Mouse (Mus musculus): ENCODE measurements around the gene D10Wsu102e.
A peak's percentile ranks its signal among the peaks of the same experiment; 100 is the strongest.

D10Wsu102e gene

DNA sequence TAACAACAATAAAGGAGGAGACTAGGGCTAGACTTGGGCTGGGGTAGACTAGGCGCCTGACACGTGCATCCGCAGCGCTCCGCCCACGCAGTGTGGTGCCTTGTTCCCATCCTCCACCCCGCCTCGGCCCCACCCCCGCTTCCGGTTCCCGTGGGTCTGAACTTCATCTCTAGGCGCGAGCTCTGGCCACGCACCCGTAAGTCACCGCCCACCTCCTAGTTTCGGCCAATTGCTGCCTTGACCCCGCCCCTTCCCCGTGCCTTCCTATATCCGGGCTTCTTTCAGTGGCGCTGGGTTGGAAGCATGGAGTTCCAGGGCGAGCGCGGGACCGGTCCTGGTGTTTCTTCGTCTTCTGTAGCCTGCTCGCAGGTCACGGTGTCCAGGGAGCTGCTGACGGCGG, at the start of gene D10Wsu102e:
TSS of gene D10Wsu102e (plus strand) at position 266 of the 400 bp plus-strand sequence.
- Histone ChIP-seq H3K27me3 (ENCODE audit: insufficient read depth, low read length) (no peaks in the 10 kb centered on the region), H3K36me3 (ENCODE audit: insufficient read depth, low read length) (peaks cover 38% of the 10 kb centered on the region), H3K4me3 (replicated peaks; ENCODE audit: low read length) (peak within 1 kb of the TSS; percentile 96), H3K9me3 (ENCODE audit: low read length) (peaks cover 44% of the 10 kb centered on the region), H3K4me1 (replicated peaks; ENCODE audit: low read depth, low read length) (peaks cover 32% of the 10 kb centered on the region)
- no peak for TF ChIP-seq CTCF (conservative IDR thresholded peaks at IDR 0.05; ENCODE audit: low read length)
- no peak for TF ChIP-seq POU5F1 (IDR thresholded peaks at IDR 0.05; ENCODE audit: borderline replicate concordance, low read length)
- no peak for TF ChIP-seq NANOG (IDR thresholded peaks at IDR 0.05; ENCODE audit: borderline replicate concordance, low read length)

DNA sequence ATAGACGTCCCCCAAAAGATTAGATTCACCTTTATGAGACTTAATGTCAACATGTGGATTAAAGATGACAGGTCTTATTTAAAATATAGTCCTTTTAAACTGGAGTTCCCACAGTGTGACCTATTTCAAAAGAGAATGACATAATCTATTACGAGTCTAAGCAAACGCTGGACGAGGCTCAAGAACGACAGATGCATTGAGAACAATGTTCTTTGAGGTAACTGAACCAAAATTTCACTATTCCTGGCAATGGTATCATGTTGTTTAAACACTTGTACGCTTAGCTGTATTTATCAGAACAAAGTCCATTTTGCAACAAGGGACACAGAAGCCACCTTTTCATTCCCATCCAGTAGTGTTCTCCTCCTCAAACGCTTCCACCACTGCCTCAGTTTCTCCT, 49.7 kb upstream of the D10Wsu102e start:
- no peak for TF ChIP-seq NANOG (IDR thresholded peaks at IDR 0.05; ENCODE audit: borderline replicate concordance, low read length)
- no peak for TF ChIP-seq POU5F1 (IDR thresholded peaks at IDR 0.05; ENCODE audit: borderline replicate concordance, low read length)

DNA sequence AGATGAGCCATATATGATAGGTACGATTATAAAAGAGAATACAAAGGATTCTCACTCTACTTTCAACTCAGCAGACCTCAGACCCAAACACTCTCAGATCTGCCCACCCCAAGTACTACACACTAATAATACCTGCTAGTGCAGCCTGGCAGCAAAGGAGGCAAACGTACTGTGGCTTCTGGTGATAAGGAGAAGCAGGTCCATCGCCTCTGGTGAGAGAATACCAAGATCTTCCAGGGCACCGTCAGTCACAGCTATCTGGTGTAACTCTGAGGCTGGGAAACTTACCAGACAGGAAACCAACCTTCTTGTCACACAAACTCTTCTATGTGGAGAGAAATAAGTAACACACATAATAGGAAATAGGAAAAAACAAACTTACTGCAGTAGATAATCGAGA, 47.0 kb upstream of the D10Wsu102e start:
- H3K4me1 ChIP-seq (replicated peaks; ENCODE audit: low read depth, low read length), result no peaks in the 10 kb centered on the region
- no peak overlapping the region for H3K4me3 ChIP-seq (replicated peaks; ENCODE audit: low read length)
- H3K27me3 ChIP-seq (ENCODE audit: insufficient read depth, low read length), result peaks cover 5% of the 10 kb centered on the region; the same call in 1 of the 2 replicates
- no peaks in the 10 kb centered on the region for H3K36me3 ChIP-seq (ENCODE audit: insufficient read depth, low read length)
- TF ChIP-seq CTCF (conservative IDR thresholded peaks at IDR 0.05; ENCODE audit: low read length), result no peak
- H3K9me3 ChIP-seq (ENCODE audit: low read length), result peaks cover 20% of the 10 kb centered on the region

More for the DNA sequence above, 49.7 kb upstream of the D10Wsu102e start:
- Histone ChIP-seq H3K4me3 (replicated peaks; ENCODE audit: low read length) (no peak overlapping the region), H3K9me3 (ENCODE audit: low read length) (peaks cover 20% of the 10 kb centered on the region), H3K27me3 (ENCODE audit: insufficient read depth, low read length) (peaks cover 5% of the 10 kb centered on the region; the same call in 1 of the 2 replicates), H3K36me3 (ENCODE audit: insufficient read depth, low read length) (no peaks in the 10 kb centered on the region), H3K4me1 (replicated peaks; ENCODE audit: low read depth, low read length) (no peaks in the 10 kb centered on the region)

DNA sequence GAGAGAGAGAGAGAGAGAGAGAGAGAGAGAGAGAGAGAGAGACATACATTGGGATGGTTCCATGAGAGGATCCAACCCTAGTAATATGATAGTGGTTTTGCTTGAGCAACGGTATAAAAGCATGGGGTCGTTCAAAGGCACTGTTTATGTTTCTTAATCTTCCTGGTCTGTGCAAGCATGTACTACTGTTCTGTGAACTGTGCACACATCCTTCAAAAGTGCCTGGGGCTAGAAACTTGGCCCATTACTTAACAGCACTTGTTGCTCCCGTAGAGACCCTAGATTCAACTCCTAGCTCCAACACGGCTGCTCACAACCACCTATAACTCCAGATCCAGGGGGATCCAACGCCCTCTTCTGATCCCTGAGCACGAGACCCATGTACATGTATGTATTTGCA, 39.6 kb upstream of the D10Wsu102e start:
- TF ChIP-seq NANOG (IDR thresholded peaks at IDR 0.05; ENCODE audit: borderline replicate concordance, low read length) (no peak), CTCF (conservative IDR thresholded peaks at IDR 0.05; ENCODE audit: low read length) (no peak), POU5F1 (IDR thresholded peaks at IDR 0.05; ENCODE audit: borderline replicate concordance, low read length) (no peak)
- Histone ChIP-seq H3K27me3 (ENCODE audit: insufficient read depth, low read length) (no peaks in the 10 kb centered on the region), H3K4me3 (replicated peaks; ENCODE audit: low read length) (no peak overlapping the region), H3K36me3 (ENCODE audit: insufficient read depth, low read length) (no peaks in the 10 kb centered on the region), H3K9me3 (ENCODE audit: low read length) (no peaks in the 10 kb centered on the region), H3K4me1 (replicated peaks; ENCODE audit: low read depth, low read length) (0 out of 2 replicates have a peak, but pooled peaks cover 6% of the 10 kb centered on the region)

DNA sequence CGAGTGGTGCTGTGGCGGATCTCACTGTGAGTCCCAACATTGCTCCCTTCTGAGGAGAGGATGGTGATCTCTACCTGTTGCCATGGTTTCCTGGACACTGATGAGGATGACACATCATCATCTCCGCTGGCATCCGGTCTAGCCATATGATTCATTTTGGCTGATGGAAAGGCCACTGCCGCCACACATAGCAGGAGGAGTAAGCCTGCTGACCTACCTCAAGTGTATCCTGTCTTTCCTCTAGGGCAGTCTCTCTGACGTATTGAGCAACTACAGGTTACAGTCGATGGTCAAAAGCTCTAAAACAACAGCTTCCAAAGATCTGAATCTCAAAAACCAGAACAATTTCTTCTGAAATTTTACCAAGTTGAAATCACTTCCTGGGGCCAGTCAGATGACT, 39.2 kb upstream of the D10Wsu102e start:
- no peak overlapping the region for H3K4me3 ChIP-seq (replicated peaks; ENCODE audit: low read length)
- TF ChIP-seq CTCF (conservative IDR thresholded peaks at IDR 0.05; ENCODE audit: low read length), result no peak
- TF ChIP-seq NANOG (IDR thresholded peaks at IDR 0.05; ENCODE audit: borderline replicate concordance, low read length), result no peak
- TF ChIP-seq POU5F1 (IDR thresholded peaks at IDR 0.05; ENCODE audit: borderline replicate concordance, low read length), result no peak
- 0 out of 2 replicates have a peak, but pooled peaks cover 6% of the 10 kb centered on the region for H3K4me1 ChIP-seq (replicated peaks; ENCODE audit: low read depth, low read length)
- no peaks in the 10 kb centered on the region for H3K27me3 ChIP-seq (ENCODE audit: insufficient read depth, low read length)
- H3K36me3 ChIP-seq (ENCODE audit: insufficient read depth, low read length), result no peaks in the 10 kb centered on the region
- no peaks in the 10 kb centered on the region for H3K9me3 ChIP-seq (ENCODE audit: low read length)

DNA sequence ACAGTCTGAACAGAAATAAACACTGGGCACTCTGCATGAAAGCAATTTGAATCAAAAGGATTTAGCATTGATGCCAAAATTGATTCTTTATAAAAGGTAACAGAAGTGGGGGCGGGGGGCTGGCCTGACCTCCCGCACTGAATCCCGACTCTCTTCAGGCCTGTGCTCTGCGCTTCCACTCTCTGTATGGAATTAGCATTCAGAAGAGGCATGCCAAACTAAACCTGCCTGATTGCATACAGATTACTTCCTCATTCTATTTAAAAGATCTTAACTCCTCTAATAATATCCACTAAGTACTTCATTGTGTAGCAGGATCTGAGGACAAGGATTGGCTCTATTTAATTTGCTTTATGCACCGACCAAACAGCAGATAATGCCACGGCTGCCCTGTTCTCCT, 38.5 kb upstream of the D10Wsu102e start:
- Histone ChIP-seq H3K27me3 (ENCODE audit: insufficient read depth, low read length) (no peaks in the 10 kb centered on the region), H3K4me3 (replicated peaks; ENCODE audit: low read length) (no peak overlapping the region), H3K9me3 (ENCODE audit: low read length) (no peaks in the 10 kb centered on the region), H3K36me3 (ENCODE audit: insufficient read depth, low read length) (no peaks in the 10 kb centered on the region), H3K4me1 (replicated peaks; ENCODE audit: low read depth, low read length) (0 out of 2 replicates have a peak, but pooled peaks cover 6% of the 10 kb centered on the region)
- no peak for TF ChIP-seq NANOG (IDR thresholded peaks at IDR 0.05; ENCODE audit: borderline replicate concordance, low read length)
- no peak for TF ChIP-seq POU5F1 (IDR thresholded peaks at IDR 0.05; ENCODE audit: borderline replicate concordance, low read length)
- TF ChIP-seq CTCF (conservative IDR thresholded peaks at IDR 0.05; ENCODE audit: low read length), result no peak

DNA sequence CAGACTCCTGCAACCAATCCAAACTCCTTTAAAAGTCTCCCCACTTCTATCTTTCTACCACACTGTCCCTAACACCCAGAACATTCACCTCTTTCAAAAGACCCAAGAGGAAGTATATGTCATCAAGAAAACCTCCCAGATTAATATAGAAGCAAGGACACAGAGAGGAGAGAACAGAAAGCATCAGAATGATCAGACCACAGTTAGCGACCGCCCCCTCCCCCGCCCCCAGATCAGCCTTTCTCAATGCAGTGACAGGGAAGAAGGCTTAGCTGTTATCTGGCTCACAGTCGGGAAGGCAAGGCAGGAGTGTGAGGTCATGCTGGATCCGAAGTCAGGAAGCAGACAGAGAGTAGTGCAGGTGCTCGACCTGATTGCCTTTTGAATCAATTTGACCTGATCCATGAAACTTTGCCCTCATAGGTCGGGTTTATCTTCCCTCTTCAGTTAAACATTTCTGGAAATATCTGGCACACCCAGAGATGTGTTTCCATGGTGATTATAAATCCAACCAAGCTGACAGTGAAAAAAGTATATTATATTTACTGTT, 37.4 kb upstream of the D10Wsu102e start:
- 0 out of 2 replicates have a peak, but pooled peaks cover 6% of the 10 kb centered on the region for H3K4me1 ChIP-seq (replicated peaks; ENCODE audit: low read depth, low read length)
- no peaks in the 10 kb centered on the region for H3K36me3 ChIP-seq (ENCODE audit: insufficient read depth, low read length)
- no peaks in the 10 kb centered on the region for H3K9me3 ChIP-seq (ENCODE audit: low read length)
- no peak overlapping the region for H3K4me3 ChIP-seq (replicated peaks; ENCODE audit: low read length)
- TF ChIP-seq NANOG (IDR thresholded peaks at IDR 0.05; ENCODE audit: borderline replicate concordance, low read length), result no peak
- no peak for TF ChIP-seq POU5F1 (IDR thresholded peaks at IDR 0.05; ENCODE audit: borderline replicate concordance, low read length)
- no peak for TF ChIP-seq CTCF (conservative IDR thresholded peaks at IDR 0.05; ENCODE audit: low read length)
- no peaks in the 10 kb centered on the region for H3K27me3 ChIP-seq (ENCODE audit: insufficient read depth, low read length)

DNA sequence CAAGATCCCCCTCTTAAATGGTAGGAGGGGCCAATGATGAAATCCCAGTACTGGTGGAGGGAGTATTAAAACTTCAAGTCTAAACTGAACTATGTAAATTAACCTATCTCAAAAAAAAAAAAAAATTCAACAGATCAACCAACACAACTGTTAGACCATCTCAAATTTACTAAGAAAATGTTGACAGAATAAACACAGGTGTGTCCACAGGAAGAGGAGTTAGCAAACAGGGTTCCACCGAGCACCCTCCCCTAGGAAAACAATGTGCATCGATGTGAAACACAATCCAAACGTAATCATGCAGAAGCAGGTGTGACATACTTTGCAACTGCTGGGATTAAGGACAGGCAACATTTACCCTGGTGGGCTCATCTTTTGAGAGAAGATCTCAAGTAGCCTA, 35.1 kb upstream of the D10Wsu102e start:
- Histone ChIP-seq H3K9me3 (ENCODE audit: low read length) (no peaks in the 10 kb centered on the region), H3K4me3 (replicated peaks; ENCODE audit: low read length) (no peak overlapping the region), H3K27me3 (ENCODE audit: insufficient read depth, low read length) (no peaks in the 10 kb centered on the region), H3K4me1 (replicated peaks; ENCODE audit: low read depth, low read length) (0 out of 2 replicates have a peak, but pooled peaks cover 6% of the 10 kb centered on the region), H3K36me3 (ENCODE audit: insufficient read depth, low read length) (no peaks in the 10 kb centered on the region)
- TF ChIP-seq NANOG (IDR thresholded peaks at IDR 0.05; ENCODE audit: borderline replicate concordance, low read length) (no peak), CTCF (conservative IDR thresholded peaks at IDR 0.05; ENCODE audit: low read length) (no peak), POU5F1 (IDR thresholded peaks at IDR 0.05; ENCODE audit: borderline replicate concordance, low read length) (no peak)

DNA sequence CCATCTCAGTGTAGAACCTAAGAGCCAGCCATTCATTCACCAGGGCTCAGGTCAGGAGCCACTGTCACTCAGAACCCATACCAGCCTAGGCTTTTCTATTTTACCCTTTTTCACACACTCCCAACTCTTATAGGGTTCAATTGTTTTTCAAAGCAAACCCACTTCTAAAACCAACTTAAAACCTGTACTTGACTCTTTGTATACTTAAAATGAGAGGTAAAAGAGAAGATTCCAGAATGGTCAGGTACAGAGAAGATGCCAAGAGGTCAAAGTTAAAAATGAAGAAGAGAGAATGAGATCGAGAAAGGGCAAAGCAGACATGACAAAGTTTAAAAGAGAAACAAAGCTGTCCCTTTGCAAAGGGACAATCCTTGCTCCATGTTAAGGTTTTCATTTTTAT, 34.1 kb upstream of the D10Wsu102e start:
- no peak overlapping the region for H3K4me3 ChIP-seq (replicated peaks; ENCODE audit: low read length)
- H3K9me3 ChIP-seq (ENCODE audit: low read length), result no peaks in the 10 kb centered on the region
- no peaks in the 10 kb centered on the region for H3K27me3 ChIP-seq (ENCODE audit: insufficient read depth, low read length)
- TF ChIP-seq NANOG (IDR thresholded peaks at IDR 0.05; ENCODE audit: borderline replicate concordance, low read length) (no peak), POU5F1 (IDR thresholded peaks at IDR 0.05; ENCODE audit: borderline replicate concordance, low read length) (no peak)
- 0 out of 2 replicates have a peak, but pooled peaks cover 6% of the 10 kb centered on the region for H3K4me1 ChIP-seq (replicated peaks; ENCODE audit: low read depth, low read length)
- H3K36me3 ChIP-seq (ENCODE audit: insufficient read depth, low read length), result no peaks in the 10 kb centered on the region
